In the genomic region with DNA sequence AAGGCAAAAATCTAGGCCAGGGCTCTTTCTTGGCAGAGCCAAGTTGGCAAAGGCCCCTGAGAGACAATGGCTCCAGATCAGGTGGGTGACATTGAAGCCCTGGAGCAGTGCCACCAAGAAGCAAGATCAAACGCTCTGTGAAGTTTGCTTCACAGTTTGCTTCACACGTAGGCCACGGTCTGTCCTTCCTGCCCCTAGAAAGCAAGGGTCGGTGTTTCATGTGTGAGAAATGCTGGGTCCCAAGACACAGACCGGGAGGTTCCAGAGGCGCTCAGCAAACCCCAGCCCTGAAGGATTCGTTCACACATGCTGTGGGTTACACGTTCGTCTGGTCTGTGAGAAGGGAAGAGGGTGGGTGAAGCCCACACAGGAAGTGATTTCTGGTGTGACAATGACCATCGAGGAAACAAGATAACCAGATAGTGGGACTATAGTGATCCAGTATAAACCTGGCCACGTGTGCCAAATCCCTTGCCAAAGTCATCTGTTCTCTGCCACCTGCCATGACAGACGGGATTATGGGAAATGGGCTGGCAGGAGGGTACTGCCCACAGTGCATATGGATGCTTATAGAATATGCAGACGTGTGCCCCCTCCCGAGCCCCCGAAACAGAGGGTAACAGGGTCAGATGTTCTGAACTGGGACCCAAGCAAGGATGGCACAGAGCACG, we compare ENCODE assay signal across 15 mouse cellular contexts. TPM values are rescaled to one million over a fixed set of nuclear protein-coding genes. Genes with fewer than 3 reads are reported as not detected.
DNase-seq lines count a peak whose midpoint lies in the region; ATAC-seq and TF ChIP-seq lines count a peak whose summit lies in the region.
"Had no signal": no experiment of that assay in that cellular context is flagged by ENCODE, and none has a peak within 500 bp of the region (broad histone marks: within the 10 kb centered on the region; RNA-seq: fewer than 3 reads in every experiment).

No protein-coding gene starts in this region.

- no peak for ATAC-seq in cerebellum, adult (ENCODE audit: insufficient number of reproducible peaks, low FRiP score, low TSS enrichment)

- no peaks in the 10 kb centered on the region for H3K27me3 ChIP-seq in megakaryocyte, embryonic 14.5 days (replicated peaks)
- H3K27me3 ChIP-seq: liver, embryonic 13.5 days had no signal

- H3K4me1 ChIP-seq in megakaryocyte, embryonic 14.5 days, result peaks cover 100% of the 10 kb centered on the region

- H3K4me3 ChIP-seq in layer of hippocampus, adult 2 months, result no peak overlapping the region
- H3K4me3 ChIP-seq in megakaryocyte, embryonic 14.5 days (replicated peaks), result peak overlapping the region; percentile 11
- H3K4me3 ChIP-seq: erythroblast, embryonic 14.5 days; left cerebral cortex, adult 2 months; liver, embryonic 13.5 days; myocyte had no signal

- peak; percentile 38 for DNase-seq in cerebellum, adult 11 months
- DNase-seq in layer of hippocampus, adult 2 months (ENCODE audit: low spot score in 2 of 2), result no peak
- no peak for DNase-seq in layer of hippocampus, postnatal 10 days (ENCODE audit: low spot score in 2 of 2)
- DNase-seq in brain, adult 2 months (ENCODE audit: low read depth, low spot score), result peak; percentile 65
- no peak for DNase-seq in urinary bladder, postnatal 4 days (ENCODE audit: low spot score in 2 of 2)
- no peak for DNase-seq in right cerebral cortex, postnatal 36 days (ENCODE audit: low spot score in 2 of 2)
- DNase-seq: heart, postnatal 10 days; kidney, adult 11 months; liver, embryonic 13.5 days; right cerebral cortex, adult 18-20 months had no signal

- TF ChIP-seq CTCF in layer of hippocampus, adult 2 months (conservative IDR thresholded peaks at IDR 0.05), result no peak

- no peaks in the 10 kb centered on the region for H3K9me3 ChIP-seq in megakaryocyte, embryonic 14.5 days
- H3K9me3 ChIP-seq: liver, embryonic 13.5 days had no signal

- peaks cover 50% of the 10 kb centered on the region for H3K36me3 ChIP-seq in megakaryocyte, embryonic 14.5 days (replicated peaks; ENCODE audit: low read length)
- H3K36me3 ChIP-seq: liver, embryonic 13.5 days had no signal

- H3K27ac ChIP-seq in layer of hippocampus, adult 2 months, result peak overlapping the region; percentile 46
- H3K27ac ChIP-seq: left cerebral cortex, adult 2 months had no signal

RNA-seq across cellular contexts. Expression of gene Smad3, which starts 37.9 kb away (rescaled TPM):
- 10 to 100 TPM; 48.7 to 49.6 TPM for total RNA-seq in layer of hippocampus, adult 2 months (2021)
- 10 to 100 TPM; 12.2 to 14.2 TPM for total RNA-seq in layer of hippocampus, postnatal 10 days (2021)
- polyA plus RNA-seq in megakaryocyte, embryonic 14.5 days (2012; ENCODE audit: insufficient read depth, low replicate concordance), result 2.8 and 5.9 TPM in 2 replicates

Comparison
In these comparisons a context has a peak if more than half of its experiments do, and no peak if none do; other contexts are left out.
1. DNase-seq: peak in cerebellum, adult 11 months (single experiment) and brain, adult 2 months (single experiment); none in layer of hippocampus, adult 2 months (0 of 2), layer of hippocampus, postnatal 10 days (0 of 2), urinary bladder, postnatal 4 days (0 of 2) and right cerebral cortex, postnatal 36 days (0 of 2).